Mouse (Mus musculus) ES-CJ7 (cell line): ENCODE data around the gene Tmem190.
"Not testable (repeated sequence)": the region's sequence is repeated elsewhere in the genome, so short reads cannot be mapped to it uniquely, and the experiment has no call there.

ENCODE experiments used
- DNase-seq: peaks from one replicate; pipeline ENCODE4 v3.0.0; 2011; ENCODE audit warnings: low read depth, low spot score

Gene Tmem190

DNA sequence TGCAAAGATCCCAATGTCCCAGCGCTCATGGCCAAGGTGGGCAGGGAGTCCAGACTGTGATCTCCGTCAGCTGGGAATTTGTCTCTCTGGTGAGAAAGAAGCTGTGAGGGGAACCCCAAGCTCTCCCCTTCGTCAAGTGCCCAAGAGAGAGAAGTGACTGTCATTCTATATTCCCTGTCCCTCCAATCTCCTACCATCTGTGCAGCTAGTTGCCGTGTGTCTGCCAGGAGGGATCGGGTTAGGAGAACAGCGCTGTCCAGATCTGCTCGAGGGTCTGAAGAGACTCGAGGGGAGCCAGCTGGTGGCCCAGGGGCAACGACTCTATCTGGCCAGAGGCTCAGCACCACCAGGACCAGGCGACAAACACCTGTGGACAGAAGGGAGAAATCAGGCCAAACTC, 6.6 kb upstream of the Tmem190 start:
- DNase-seq: no peak

DNA sequence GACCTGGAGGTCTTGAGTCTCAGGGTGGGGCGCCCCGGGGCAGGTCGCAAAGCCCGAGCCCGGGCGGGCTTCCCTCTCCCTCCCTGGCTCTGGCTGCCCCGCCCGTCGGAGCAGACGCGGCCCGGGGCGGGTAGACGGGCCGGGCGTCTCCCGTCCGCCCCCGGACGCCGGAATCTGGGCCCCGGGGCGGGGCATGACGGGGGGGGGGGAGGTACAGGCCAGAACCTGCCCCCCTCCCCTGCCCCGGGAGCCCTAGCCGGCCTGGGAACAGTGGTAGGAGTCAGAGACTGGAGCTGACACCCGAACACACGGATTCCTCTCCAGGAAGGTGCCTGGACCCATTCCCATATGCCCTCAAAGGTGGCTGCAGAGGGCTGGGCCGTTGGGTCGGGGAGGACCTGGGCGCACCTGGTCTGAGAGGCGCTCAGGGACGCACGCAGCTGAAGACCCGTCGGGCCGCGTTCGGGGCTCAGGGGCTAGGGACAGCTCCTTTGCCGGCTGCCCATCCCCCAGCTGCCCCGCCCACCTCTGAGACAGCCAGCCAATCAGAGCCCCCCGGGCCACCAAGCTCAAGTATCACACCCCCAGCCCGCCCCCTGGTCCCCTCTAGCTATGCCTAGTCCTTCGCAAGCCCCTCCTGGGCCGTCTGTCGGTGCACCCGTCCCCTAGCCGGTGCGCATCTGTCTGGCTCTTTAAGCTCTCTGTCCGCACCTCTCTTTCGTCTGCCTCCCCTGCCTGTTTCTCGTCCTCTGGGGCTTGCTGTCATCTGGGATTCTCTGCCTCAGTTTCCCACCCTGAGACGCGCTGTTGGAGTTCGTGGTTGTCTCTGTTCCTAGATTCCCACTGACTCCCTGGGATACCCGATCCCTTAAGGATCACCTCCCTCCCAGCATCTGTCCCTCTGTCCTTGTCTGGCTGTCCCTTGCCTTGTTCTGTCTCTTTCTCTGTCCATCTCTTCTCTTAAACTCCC, 5.6 kb upstream of the Tmem190 start:
- peak; percentile 82 for DNase-seq

DNA sequence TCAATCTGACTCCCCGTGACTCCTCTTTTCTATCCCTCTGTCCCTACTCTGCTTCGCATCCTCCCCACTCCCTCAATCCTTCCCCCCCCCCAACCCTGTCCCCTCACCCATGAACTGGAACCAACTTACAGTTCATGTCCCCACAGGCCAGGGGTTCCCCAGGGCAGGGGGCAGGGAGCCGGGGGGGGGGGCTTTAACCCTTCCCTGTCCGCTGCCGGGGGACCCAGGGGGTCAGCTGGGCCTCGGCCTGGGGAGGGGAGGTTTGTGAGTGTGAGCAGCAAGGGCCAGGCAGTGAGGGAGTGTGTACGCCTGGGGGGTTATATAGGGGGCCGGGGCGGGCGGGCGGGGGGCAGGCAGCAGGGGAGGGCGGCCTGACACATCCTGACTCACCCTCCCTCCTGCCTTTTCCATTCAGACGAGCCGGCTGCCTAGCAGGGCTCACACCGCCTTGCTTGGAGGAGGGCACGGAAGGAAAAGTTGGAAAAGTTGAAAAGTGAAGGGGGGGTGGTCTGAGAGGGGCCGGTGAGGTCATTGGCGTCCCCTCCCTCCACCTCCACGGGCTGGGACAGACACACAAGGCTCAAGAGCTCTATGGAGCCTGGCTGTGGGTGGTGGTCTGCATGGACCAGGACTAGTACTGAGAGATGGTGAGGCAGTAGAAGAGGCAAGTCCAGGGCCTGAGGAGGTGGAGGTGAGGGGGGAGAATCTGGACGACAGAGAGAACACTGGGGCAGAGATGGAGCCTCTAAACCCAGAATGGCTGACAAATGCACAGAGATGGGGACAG, 4.7 kb upstream of the Tmem190 start:
- DNase-seq: no peak

DNA sequence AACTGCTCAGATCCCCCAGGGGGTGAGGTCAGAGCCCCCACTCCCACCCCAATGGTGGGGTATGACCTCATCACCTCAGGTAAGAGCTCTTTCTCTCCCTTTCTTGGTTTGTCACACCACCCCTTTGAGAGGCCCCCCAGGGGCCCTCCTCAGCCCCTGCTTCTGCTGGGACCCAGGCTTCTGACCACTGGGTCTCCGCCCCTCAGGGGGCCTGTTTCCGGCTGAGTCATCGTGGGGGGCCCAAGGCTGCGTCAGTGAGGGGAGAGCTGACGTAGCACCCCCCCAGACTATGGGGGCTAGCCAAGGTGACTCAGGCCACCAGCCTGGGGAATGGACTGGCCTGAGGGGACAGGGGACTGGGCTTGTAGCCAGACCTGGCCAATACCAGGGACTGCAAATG, 2.8 kb upstream of the Tmem190 start:
- DNase-seq: no peak

DNA sequence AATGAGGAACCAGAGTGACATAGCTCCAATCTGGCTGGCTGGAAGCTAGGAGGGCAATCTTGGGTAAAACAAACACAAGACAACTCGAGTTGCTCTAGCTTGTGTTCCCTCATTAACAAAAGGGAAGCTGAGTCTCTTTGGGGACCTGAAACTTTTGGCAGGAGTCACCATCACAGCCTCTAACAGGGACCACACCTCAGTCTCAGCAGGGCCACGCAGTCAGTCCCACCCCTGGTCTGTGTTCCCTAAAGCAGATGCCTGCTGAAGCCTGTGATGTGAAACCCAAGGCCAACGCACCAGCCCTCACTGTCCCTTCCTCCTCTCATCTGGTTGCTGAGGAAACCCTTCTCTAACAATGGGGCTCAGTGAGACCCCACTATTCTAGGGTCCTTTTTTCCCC, 607 bp upstream of the Tmem190 start:
- DNase-seq: no peak

DNA sequence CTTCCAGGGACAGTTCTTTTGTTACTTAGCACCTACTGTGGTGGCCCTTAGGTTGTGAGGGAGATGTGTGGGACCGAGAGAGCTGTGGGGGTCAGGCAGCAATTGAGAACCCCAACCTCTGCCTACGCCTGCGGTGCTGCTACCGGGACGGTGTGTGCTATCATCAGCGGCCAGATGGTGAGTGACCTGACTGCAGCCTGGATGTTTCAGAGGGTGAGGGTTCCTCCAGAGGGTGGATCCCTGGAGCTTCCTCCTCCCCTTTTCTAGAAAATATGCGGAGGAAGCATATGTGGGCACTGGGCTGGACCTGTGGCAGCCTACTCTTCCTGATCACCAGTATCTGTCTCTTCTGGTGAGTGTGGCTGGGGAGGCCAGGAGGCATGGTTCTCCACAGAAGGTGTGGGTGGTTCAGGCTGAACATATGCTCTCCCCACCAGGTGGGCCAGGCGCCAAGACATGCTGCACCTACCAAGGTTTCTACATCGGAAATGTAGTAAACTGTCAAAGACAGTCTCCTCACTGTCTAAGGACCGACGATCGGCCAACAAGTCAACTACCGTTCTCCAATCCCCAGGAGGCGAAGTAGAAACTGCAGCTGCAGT, 1.0 kb downstream of the Tmem190 start:
- DNase-seq: no peak

DNA sequence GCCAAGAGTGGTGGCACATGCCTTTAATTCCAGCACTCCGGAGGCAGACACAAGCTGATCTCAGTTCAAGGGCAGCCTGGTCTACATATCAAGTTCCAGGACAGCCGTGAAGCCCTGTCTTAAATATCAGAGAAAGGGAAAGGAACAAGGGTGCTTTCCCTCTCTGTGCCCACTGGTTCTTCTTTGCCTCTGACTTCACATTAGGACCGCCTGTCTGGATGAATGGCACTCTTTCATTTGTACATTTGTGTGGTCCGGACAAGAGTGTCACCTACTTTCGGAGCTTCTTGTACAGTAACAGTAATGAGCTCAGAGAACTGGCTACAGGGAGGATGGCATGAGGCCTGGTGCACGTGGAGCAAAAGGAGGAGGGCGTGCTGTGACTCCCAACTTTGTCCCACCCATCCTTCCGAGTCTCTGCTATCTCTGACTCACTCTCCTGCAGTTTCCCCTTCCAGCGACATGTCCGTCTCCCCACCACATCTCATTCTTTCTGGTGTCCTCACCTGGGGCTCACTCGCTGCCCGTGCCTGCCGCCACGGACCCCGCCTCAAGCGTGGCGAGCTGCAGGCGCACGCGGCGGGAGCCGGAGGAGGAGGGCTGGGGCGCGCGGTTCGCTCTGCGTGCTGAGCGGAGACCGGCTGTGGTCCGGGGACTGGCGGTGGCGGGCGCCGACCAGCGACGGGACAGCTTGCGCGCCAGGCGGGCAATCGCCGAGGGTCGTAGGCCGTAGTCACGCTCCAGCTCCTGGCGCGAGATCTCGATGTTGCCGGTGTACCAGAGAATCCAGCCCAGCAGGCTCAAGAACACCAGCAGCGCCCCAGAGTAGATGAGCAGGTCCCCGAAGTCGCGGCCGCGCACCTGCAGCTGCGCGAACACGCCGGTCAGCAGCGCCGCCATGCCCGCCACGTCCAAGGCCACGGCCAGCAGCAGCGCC, 6.0 kb downstream of the Tmem190 start:
- peak; percentile 68 for DNase-seq

GRCm38 (mm10) chr7:4789436-4789935, 6.7 kb downstream of the Tmem190 start, which contains the start of gene Tmem238:
TSS of gene Tmem238 (minus strand) at chr7:4789656.
- DNase-seq: no peak

GRCm38 (mm10) chr7:4792278-4793212, 9.8 kb downstream of the Tmem190 start, which contains the start of gene Rpl28:
TSS of gene Rpl28 (plus strand) at chr7:4792874.
- peak; percentile 95 for DNase-seq

- not testable (repeated sequence) for DNase-seq
Observed at GRCm38 (mm10) chr7:4793248-4793647, 10.5 kb downstream of the Tmem190 start.

DNA sequence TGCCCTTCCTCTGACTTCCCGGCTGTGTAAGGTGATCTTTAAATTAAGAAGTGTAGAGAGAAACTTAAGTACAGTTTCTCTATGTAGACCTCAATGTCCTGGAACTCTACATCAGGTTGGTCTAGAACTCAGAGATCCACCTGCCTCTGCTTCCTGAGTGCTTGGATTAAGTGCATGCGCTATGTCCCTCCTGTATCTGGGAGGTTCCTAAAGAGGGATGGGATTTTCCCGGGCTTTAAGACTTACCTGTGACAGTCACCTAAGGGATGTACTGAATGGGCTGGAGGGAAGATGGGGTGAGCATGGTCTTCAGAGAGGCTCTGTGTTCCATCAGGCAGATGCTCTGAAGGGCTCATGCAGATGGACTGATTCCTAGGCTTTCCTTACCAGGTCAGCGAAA, 10.9 kb downstream of the Tmem190 start:
- no peak for DNase-seq

DNA sequence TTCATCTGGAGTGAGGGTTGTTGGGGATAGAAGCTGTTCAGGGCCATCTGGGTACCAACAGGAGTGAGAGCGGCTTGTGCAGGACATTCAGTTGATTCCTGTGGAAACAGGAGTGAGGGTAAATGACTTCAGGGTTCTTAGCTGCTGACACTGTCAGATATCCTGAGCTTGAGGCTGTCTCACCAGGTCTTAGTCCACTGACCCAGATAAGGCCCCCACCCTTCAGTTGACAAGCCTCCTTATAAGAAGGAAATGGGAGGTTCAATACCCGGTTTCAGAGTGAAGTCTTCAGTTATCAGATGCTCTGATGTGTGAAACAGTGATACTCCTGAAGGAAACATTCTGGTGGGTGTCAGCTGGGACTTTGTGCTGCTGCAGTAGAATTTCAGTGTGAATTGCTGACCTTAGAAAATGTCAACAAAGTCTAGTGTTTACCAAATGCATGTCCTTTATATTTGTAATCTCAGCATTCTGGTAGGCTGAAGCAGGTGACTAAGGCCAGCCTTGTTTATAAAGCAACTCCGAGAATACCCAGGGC, 12.0 kb downstream of the Tmem190 start:
- no peak for DNase-seq

GRCm38 (mm10) chr7:4795767-4796433, 13.2 kb downstream of the Tmem190 start:
- DNase-seq: peak; percentile 82

DNA sequence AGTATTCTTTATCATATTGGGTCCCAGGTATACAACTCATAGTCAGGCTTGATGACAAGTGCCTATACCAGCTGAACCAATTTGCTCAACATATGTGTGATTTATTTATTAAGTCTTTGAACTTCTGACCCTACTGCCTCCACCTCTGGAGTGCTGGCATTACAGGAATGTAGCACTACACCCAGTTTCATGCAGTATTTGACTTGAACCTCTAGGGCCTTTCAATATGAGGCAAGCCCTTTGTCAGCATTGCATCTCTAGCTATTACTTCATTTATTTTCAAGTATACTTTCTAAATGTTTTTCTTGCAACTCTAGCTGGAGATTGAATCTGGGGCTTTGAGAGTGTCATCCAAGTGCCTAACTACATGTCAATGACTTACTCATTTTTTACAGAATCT, 19.5 kb downstream of the Tmem190 start:
- DNase-seq: no peak

GRCm38 (mm10) chr7:4806716-4807115, 24.0 kb downstream of the Tmem190 start:
- DNase-seq: peak; percentile 80

GRCm38 (mm10) chr7:4811131-4811530, 28.4 kb downstream of the Tmem190 start:
- DNase-seq: not testable (repeated sequence)

GRCm38 (mm10) chr7:4811842-4812302, 29.1 kb downstream of the Tmem190 start:
- no peak for DNase-seq

DNA sequence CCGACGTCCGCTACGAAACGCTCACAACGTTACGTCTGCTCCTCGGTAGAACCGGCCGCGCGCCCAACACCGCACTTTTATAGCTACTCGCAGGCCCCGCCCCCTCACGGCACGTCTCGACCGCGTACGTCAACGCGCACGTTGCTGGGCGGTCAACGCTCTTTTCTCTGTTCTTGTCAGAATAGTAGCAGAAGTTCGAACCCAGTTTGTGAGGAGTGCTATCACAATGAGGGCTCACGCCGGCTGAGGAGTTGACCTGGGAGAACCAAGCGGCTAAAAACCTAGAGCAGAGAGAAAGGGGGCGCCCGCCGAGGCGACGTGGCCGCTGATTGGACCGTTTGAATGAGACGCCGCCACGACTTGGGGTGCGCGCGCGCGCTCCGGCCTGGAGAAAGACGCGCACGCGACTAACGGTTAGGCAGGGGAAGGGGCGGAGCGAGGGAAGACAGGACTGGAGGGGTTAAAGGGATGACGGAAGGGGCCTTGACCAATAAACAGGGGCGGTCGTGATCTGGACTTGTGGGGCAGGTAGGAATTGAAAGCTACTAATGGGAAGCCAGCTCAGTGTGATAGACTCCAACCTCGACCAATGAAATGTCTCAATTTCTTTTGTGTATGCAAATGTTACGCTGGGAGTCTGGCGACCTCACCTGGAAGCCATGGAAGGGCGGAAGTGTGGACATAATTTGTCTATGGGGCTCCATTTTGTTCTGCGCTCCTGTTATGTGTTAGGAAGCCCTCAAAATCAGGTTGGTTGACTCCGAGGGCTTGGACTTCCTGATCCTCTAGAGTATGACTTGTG, 29.8 kb downstream of the Tmem190 start, which contains the start of gene Ube2s:
TSS of gene Ube2s (minus strand) at position 288 of the 802 bp plus-strand sequence.
- peak; percentile 100 for DNase-seq
